Mouse (Mus musculus) thymus, adult 2 months (tissue): ENCODE measurements around the gene Glg1.
"Not testable (repeated sequence)": the region's sequence is repeated elsewhere in the genome, so short reads cannot be mapped to it uniquely, and the experiment has no call there.

Source experiments
- CTCF ChIP-seq: fragments of 200-500 bp; IDR thresholded peaks from 2 replicates; pipeline ENCODE4 v1.5.1; 2012; ENCODE audit warnings: mild to moderate bottlenecking, control low read depth, low read length, moderate library complexity, borderline replicate concordance; ENCODE audit not compliant: control insufficient read depth, poor library complexity, insufficient read depth; ENCODE audit errors: extremely low read depth
- POLR2A ChIP-seq: fragments of 200-500 bp; IDR thresholded peaks from 2 replicates; pipeline ENCODE4 v1.6.1; 2012; ENCODE audit warnings: mild to moderate bottlenecking, low read length, control low read depth, moderate library complexity; ENCODE audit not compliant: control insufficient read depth, poor library complexity, insufficient read depth; ENCODE audit errors: extremely low read depth

DNA sequence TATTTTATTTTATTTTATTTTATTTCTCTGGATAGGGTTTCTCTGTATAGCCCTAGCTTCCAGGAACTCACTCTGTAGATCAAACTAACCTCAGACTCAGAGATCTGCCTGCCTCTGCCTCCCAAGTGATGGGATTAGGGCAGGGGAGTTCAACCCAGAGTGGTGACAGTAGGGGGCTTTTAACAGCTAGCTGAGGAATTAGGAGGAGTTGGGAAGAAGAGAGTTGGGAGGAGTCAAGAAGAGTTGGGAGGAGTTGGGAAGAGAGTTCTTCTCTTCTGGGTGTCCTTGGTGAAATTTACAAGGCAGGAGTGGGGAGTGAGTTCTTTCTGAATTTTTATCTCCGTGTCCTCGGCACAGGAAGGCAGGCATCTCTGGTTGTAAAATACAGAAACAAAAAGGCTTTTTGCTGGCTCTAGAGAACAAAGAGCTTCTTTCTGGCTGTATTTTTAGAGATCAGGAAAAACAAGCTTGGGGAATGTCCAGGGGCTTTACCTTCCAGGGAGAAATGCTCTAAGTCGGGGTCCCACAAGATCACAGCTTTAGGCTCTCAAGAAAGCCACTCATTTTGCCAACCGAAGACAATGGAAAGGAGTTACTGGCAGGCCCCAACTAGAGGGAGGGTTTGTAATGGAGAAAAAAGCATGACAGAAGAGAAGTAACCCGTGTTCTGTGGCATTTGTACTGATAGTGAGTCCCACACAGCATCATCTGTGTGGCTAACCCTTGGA lies 44.2 kb upstream of the Glg1 start:
- TF ChIP-seq POLR2A, CTCF: not testable (repeated sequence)
